Mouse (Mus musculus): ENCODE measurements around the gene Cnpy4.
"Not testable (repeated sequence)": the region's sequence is repeated elsewhere in the genome, so short reads cannot be mapped to it uniquely, and the experiment has no call there.

Cnpy4 gene

GRCm38 (mm10) chr5:138199576-138199975 is 12.3 kb downstream of the Cnpy4 start:
- in situ Hi-C loops (cut with MboI; ENCODE audit: low sequenced_read_pairs), result no loop called here

- in situ Hi-C loops (cut with MboI; ENCODE audit: low sequenced_read_pairs), result no loop called here
Measured at GRCm38 (mm10) chr5:138202086-138202485, 14.8 kb downstream of the Cnpy4 start.

GRCm38 (mm10) chr5:138207253-138207652 is 20.0 kb downstream of the Cnpy4 start:
- in situ Hi-C loops (cut with MboI; ENCODE audit: low sequenced_read_pairs), result no loop called here

GRCm38 (mm10) chr5:138207873-138208272 is 20.6 kb downstream of the Cnpy4 start:
- in situ Hi-C loops (cut with MboI; ENCODE audit: low sequenced_read_pairs), result no loop called here

- in situ Hi-C loops (cut with MboI; ENCODE audit: low sequenced_read_pairs), result not testable (repeated sequence)
Measured at GRCm38 (mm10) chr5:138216632-138217031, 29.3 kb downstream of the Cnpy4 start.

- in situ Hi-C loops (cut with MboI; ENCODE audit: low sequenced_read_pairs), result no loop called here
Measured at GRCm38 (mm10) chr5:138219864-138220263, 32.6 kb downstream of the Cnpy4 start.

- in situ Hi-C loops (cut with MboI; ENCODE audit: low sequenced_read_pairs), result no loop called here
Measured at GRCm38 (mm10) chr5:138222111-138222510, 34.8 kb downstream of the Cnpy4 start.

GRCm38 (mm10) chr5:138223287-138223686 is 36.0 kb downstream of the Cnpy4 start:
- in situ Hi-C loops (cut with MboI; ENCODE audit: low sequenced_read_pairs), result no loop called here

- in situ Hi-C loops (cut with MboI; ENCODE audit: low sequenced_read_pairs), result no loop called here
Measured at GRCm38 (mm10) chr5:138225700-138226099, 38.4 kb downstream of the Cnpy4 start, which contains the start of gene Nxpe5. Nxpe5 (plus strand) TSS chr5:138225898.

GRCm38 (mm10) chr5:138226491-138226890 is 39.2 kb downstream of the Cnpy4 start:
- in situ Hi-C loops (cut with MboI; ENCODE audit: low sequenced_read_pairs), result no loop called here

GRCm38 (mm10) chr5:138227367-138227766 is 40.1 kb downstream of the Cnpy4 start:
- in situ Hi-C loops (cut with MboI; ENCODE audit: low sequenced_read_pairs), result no loop called here

- in situ Hi-C loops (cut with MboI; ENCODE audit: low sequenced_read_pairs), result no loop called here
Measured at GRCm38 (mm10) chr5:138228026-138228425, 40.7 kb downstream of the Cnpy4 start.

- in situ Hi-C loops (cut with MboI; ENCODE audit: low sequenced_read_pairs), result no loop called here
Measured at GRCm38 (mm10) chr5:138229511-138229910, 42.2 kb downstream of the Cnpy4 start.

GRCm38 (mm10) chr5:138233778-138234177 is 46.5 kb downstream of the Cnpy4 start:
- in situ Hi-C loops (cut with MboI; ENCODE audit: low sequenced_read_pairs), result no loop called here

GRCm38 (mm10) chr5:138234224-138234623 is 46.9 kb downstream of the Cnpy4 start:
- in situ Hi-C loops (cut with MboI; ENCODE audit: low sequenced_read_pairs), result no loop called here

GRCm38 (mm10) chr5:138241511-138241910 is 54.2 kb downstream of the Cnpy4 start:
- in situ Hi-C loops (cut with MboI; ENCODE audit: low sequenced_read_pairs), result no loop called here

Measured in CH12F3 (cell line).